Mouse (Mus musculus): ENCODE data around the gene Slc18a3.

Slc18a3 gene

DNA sequence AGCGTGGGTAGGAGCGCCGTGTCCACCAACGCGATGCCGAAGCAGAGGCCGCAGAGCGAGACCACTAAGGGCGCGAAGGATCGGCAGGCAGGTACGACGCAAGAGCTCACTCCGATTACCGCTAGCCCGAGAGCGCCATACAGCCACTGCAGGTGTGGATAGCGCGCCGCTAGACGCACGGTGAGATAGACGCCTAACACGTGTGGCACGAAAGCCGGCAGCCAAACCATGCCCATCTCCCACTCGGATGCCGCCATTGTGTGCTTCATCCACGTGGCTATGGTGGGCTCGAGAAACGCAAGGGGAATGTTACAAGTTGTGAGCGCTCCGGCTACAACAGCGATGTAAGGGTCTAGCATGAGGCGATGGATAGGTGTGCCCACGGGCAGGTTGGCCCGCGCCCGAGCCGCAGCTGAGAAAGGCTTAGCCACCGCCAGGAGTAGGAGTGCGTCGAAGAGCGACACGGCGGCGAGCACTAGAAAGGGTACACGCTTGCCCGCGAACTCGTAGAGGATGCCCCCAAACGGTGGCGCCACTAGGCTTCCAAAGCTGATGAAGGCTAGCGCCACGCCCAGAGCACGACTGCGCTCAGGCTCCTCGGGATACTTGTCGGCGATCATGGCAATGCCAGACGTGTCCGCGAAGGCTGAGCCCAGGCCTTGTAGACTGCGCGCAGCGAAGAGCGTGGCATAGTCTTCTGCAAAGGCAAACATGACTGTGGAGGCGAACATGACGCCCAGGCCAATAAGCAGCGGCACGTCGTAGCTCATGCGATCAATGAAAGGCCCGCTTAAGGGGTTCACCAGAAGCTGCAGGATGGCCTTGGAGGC lies 1.2 kb downstream of the Slc18a3 start:
- DNase-seq (ENCODE audit: low spot score), result no peak

DNA sequence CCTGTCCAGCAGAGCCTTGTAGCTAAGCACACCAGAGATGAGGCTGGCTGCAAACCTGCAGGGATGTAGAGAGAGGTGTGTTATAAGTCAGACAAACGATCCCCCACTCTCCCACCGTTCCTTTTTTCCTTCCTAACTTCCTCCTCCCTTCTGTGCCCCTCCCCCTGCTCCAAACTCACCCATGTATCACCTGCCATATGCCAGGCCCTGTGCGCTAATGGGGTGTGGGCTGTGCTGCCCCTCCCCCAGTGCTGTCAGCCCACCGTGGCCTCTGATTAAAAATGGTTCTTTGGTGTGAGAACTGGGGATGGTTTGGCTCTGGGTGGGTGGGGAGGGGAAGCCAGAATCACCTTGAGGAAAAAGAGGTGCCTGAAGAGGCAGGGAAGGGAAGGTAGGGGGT lies 12.1 kb downstream of the Slc18a3 start:
- DNase-seq (ENCODE audit: low spot score), result no peak

DNA sequence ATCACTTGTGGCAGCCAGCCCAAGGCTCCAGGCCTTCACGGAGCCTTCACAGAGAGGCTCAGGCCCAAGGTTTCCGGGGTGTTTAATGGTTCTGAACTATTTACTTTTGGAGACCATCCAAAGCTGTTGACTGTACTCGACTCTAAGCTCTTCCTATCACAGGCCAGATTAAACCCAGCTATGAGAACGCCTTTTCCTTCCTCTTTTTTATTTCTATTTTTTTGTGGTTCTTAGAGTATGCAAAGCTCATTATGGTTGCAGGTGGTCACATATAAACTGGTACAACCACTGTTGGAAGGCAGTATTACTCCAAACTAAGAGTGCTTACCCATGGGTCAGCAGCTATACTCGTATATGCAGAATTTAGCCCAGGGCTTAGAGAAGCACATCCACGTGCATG lies 17.7 kb downstream of the Slc18a3 start:
- DNase-seq (ENCODE audit: low spot score), result no peak

DNA sequence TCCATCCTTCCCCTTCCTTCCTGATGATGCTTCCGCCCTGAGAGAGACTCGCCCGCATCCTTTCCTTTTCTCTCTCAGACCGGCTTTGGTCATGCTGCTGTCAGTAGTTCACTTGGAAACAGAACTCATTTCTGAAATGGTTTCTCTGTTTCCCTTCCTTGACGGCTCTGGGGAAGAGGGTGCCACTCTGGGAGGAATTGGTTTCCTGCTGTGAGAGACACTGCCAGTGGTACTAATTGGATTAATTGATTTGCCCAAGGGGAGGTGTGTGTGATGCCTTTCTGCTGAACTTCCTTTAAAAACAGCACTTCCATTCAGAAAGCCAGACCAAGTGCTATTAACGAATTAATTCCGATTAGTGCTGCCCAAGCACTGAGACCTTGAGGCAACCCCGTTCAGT lies 21.2 kb downstream of the Slc18a3 start:
- no peak for DNase-seq (ENCODE audit: low spot score)

DNA sequence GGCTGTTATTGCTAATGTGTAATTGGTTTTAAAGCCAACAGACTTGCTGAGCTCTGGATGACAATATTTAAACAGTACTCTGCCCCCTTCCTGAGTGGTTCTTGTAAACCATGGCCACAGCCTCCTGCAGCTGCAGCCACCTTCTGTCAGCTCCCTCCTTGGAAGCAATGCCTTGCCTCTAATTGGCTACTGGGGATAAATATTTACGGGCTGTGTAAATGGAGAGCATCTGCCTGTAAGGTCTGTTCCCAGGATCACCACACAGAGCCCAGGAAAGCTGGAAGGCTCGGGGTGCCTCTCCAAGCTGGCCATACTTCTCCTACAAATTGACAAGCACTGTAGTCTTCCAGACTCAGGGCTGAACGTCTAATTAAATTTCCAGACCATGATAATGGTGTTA lies 24.9 kb downstream of the Slc18a3 start:
- no peak for DNase-seq (ENCODE audit: low spot score)

DNA sequence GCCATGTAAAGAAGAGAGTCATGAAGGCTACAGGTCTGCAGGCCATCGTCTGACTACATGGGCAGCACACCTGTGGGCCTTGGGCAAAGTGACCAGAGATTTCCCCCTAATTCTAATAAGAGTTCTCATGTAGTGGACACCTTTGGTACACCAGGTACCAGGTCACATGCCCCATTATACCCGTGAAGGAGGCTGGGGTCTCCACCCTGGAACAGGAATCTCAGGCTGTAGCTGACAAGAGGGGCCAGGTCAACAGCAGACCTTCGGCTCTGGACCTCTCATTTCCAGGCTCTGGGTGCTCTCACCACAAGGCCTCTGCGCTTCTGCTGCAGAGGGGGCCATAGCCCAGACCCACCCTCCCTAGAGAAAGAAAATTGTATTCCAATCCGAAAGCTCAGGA lies 25.3 kb downstream of the Slc18a3 start:
- DNase-seq (ENCODE audit: low spot score), result no peak

DNA sequence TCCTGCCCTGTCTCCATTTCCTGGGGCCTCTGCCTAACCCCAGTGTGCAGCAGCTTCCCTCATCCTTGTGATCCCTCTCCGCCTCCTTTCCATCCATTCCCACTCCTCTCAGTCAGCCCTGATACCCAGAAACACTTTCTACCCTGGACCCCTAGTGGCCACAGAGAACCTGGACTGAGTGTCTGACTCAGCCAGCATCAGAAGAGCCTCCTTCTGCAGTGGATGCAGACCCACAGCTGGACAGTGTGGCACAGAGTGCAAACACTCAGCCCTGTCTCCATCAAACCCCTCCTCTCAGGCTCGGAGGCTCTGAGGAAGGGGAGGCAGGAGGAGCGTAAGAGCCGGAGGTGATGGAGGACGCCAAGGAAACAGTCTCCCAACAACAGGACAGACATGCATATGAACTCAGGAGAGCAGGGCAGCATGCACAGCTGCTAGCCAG lies 27.3 kb downstream of the Slc18a3 start:
- DNase-seq (ENCODE audit: low spot score), result no peak

DNA sequence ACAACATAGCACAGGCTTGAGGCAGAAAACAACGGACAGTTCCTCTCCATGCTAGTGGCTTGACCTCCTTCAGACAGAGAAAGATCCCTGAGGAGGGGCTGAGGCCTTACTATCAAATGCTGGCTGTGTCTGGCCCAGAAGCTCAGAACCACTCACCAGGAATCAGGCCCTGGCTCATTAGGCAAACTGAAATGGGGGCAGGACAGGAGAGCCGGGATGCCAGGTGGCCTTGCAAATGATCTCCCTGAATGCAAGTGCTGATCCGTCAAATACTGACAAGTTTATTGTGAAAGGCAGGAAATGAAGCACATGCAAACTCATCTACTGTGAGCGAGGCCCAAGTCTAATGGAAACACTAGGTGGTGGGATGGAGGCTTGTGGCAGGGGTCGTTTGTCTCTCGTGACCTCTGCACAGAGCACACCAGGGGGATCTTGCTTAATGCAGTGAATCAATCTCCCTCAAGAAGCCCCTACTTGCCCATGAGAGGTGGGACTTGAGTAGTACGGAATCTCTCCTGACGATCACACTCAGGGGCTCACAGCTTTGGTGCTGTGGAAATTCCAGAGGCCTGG lies 35.5 kb downstream of the Slc18a3 start:
- DNase-seq (ENCODE audit: low spot score), result no peak

DNA sequence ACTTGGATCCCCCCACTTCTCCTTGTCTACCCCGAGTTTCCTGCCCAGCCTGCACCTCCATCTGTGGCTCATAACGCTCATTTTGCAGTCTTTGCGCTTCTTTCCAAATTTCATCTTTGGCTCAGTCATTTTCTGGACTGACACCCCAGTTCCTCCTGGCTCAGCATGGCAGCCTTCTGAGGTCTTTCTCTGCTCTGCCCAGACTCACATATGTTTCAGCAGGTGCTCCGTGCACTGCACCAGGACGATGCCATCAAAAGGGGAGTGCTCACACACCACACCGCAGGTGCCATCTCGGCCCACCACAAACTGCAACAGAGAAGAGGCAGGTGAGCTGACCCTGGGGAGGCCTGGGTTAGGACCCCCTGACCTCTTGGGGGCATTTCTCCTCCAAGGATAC lies 40.7 kb downstream of the Slc18a3 start:
- DNase-seq (ENCODE audit: low spot score), result no peak

DNA sequence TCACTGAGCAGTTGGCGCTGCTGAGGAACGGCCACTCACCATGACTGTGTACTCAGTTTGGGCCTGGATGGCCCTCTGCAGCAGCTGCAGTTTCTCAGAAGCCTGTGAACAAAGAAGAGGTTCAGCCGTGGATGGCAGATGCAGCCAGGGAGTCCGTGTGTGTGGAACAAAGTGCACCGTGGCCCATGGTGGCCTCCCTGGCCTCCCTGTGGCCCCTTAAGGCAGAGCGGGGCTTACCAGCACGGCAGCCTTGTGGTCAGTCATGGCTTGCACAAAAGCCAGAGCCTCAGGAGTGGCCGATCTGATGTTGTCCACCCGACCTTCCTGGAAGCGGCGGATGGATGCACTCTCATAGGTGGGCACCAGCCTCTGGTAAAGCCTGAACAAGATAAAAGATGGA lies 45.9 kb downstream of the Slc18a3 start:
- DNase-seq (ENCODE audit: low spot score), result no peak
